Mouse (Mus musculus) Patski (cell line): Measurements from ENCODE around the gene Cep152. TPM values are rescaled to one million over a fixed set of nuclear protein-coding genes. Genes with fewer than 3 reads are reported as not detected.

Source experiments
- ATAC-seq: fragments of 100-300 bp; one replicate; pipeline ENCODE4 v1.8.0; 2021
- CTCF ChIA-PET: fragments of 350-600 bp; sonication (Branson Sonifier 250); formaldehyde crosslinking; loops from one replicate; lab custom pipeline; 2022; ENCODE audit warnings: inconsistent platforms; lab: Charles Lee
- POLR2A ChIA-PET: fragments of 350-600 bp; sonication (Branson Sonifier 250); formaldehyde crosslinking; loops from one replicate; lab custom pipeline; 2022; ENCODE audit warnings: antibody characterized with exemption, inconsistent platforms; lab: Charles Lee
- DNase-seq: peaks from one replicate; pipeline ENCODE4 v3.0.0-alpha.2; 2011; ENCODE audit warnings: low read depth, low spot score
- H3K27me3 ChIP-seq: fragments of 371-371 bp; one replicate; pipeline ENCODE4 v1.5.1; 2021
- CTCF ChIP-seq: fragments of 100-300 bp; IDR thresholded peaks from one replicate; pipeline ENCODE4 v1.5.1; 2021
- in situ Hi-C: fragments of 300-500 bp; cut with MboI; formaldehyde crosslinking; loops from 3 replicates; pipeline ENCODE4 v1.11.1; 2018; ENCODE audit warnings: low pct_unique_long_range_greater_than_20kb, mixed read lengths
- polyA plus RNA-seq: library from polyadenylated mRNA; unstranded; gene quantifications from one replicate; pipeline ENCODE4 v1.2.3, GENCODE M21; 2021

Cep152 gene
- polyA plus RNA-seq, 1 experiment from 2014 or later = 5.1 TPM

DNA sequence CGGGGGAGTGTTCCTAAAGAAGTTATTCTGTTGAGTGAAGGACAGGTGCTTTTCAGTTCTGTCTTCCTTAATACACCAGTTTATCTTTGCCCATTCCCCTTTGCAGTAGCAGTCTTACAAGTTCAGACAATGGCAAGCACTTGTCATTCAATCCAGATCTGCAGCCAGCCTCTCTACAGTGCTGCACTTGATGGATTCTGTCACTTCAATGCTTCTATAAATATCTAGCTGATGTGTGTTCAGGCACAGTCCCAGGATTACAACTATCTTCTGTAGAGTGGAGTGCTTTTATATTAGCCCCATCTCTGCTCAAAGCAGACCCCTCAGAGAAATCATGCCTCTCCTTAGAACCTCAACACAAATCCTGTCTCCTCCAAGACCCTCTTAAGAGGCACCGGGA, 5.1 kb upstream of the Cep152 start:
- ATAC-seq = no peak
- no peak for TF ChIP-seq CTCF
- DNase-seq = no peak
- ChIA-PET CTCF (no interaction called here), POLR2A (no interaction called here)
- in situ Hi-C loops = no loop called here
- H3K27me3 ChIP-seq = peaks cover 10% of the 10 kb centered on the region

DNA sequence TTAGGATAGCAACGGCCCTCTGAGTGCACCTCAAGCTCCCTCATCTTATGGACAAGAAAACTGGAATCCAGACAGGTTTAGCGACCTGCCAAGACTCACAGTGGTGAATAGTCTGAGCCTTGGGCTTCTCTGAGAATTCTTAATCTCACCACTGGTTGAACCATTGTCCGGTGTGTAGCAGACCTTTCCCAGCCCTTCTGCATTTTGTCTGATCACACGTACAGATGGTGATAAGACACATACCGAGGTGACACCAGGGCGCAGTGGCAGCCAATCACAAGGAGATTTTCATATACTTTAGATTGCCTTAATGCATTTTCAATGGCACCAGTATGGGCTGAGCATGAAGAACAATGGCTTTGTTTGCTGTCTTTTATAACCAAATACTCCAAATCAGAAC, 3.6 kb upstream of the Cep152 start:
- H3K27me3 ChIP-seq = peaks cover 10% of the 10 kb centered on the region
- in situ Hi-C loops = no loop called here
- CTCF ChIA-PET = no interaction called here
- TF ChIP-seq CTCF = no peak
- POLR2A ChIA-PET = no interaction called here
- DNase-seq = no peak
- no peak for ATAC-seq

DNA sequence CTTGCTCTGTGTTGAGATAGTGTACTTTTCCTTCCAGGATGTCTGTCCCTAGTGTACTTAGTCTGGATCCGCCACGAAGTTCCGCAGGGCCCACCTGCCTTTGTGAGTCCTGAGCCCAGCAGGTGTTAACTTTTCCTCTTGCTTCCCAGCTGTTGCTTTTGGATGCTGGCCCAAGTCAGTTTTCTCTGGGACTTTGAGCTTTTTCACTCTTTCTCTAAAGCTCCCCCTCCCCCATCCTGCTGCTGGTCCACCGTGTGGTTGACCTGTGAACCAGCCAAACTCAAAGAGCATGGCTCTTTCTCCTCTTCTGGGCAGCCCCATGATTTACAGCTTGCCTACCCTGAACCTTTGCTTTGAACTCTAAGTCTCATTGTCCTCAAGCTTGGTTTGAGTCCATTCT, 1.6 kb upstream of the Cep152 start:
- in situ Hi-C loops = no loop called here
- POLR2A ChIA-PET = no interaction called here

DNA sequence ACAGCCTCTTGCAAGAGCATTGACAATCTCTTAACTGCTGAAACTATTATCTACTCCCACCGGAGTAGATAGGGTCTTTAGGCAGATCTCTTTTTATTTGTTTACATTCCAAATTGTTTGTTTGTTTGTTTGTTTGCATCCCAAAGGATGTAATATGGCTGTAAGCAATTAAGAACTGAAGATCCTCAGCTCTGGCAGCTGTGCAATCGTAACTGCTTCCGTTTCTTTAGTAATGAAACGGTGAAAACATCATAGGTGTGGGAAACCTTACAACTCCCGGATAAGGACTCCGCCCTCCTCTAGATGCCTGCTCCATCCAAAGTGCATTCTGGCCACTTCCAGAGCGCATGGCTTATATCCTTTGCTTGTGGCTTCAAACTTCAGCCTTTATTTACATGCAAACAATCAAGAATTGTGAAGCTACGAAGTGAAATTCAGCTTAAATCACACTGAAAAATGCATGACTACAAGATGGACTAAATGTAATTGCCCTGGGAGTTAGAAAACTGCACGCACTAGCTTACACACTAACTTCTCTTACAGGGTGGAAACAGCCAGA, 707 bp downstream of the Cep152 start:
- ChIA-PET POLR2A (no interaction called here), CTCF (no interaction called here)
- H3K27me3 ChIP-seq = peaks cover 3% of the 10 kb centered on the region
- in situ Hi-C loops = loop anchor here (25.0 kb wide), 1 partner anchor 512 kb away; the partner anchor contains the start of gene Myef2
- DNase-seq = no peak
- TF ChIP-seq CTCF = no peak
- no peak for ATAC-seq

More for the DNA sequence above, 1.6 kb upstream of the Cep152 start:
- no peak for DNase-seq
- H3K27me3 ChIP-seq = peaks cover 10% of the 10 kb centered on the region
- ATAC-seq = no peak
- TF ChIP-seq CTCF = no peak
- CTCF ChIA-PET = no interaction called here

DNA sequence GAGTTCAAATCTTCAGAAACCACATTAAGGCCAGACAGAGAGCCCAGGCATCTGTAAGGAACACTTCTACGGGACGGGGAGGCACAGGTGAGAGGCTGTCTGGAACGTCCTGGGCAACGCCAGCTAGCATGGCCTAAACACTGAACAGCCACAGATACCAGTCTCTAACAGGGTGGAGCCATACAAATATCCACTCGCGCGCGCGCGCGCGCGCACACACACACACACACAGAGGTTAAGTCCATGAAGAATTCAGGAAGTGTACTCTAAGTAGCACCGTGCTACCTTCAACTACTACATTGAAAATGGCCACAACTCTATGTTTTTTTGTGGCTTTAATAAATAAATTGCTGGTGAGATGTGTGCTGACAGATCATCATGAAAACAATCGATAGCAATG, 1.7 kb downstream of the Cep152 start:
- POLR2A ChIA-PET = no interaction called here
- ATAC-seq (no peak), DNase-seq (no peak)
- CTCF ChIA-PET = no interaction called here
- in situ Hi-C loops = loop anchor here (25.0 kb wide), 1 partner anchor 511 kb away; the partner anchor contains the start of gene Myef2
- no peak for TF ChIP-seq CTCF
- no peaks in the 10 kb centered on the region for H3K27me3 ChIP-seq

DNA sequence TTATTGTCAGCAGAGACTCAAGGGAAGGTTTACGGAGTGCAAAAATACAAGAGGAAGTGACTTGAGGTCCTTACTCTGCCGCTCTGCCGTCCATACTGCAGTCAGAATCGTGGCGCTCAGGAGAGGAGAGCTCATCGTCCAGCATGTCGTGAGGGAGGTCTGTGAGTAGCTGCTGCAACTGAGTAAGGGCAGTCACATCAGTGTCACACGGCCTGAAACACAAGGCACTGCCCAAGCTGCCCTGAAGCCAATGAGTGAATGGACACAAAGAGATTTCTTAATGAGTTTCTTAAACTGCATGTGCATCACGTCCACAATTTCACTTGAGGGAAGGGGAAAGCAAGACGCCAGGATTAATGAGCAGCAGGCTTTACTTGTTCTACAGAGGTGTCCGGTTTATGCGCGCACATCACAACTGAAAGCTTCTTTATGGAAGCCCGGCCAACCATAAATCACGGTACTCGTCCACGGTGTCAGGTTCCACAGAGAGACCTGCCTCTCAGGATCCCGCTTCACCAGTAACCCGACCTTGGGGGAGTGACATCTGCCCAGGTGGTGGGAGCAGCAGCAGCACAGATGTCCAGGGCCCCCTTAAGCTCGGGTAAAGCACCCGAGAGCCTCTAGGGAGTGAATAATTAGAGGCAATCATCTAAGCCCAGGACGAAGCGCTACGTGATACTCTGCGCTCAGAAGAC, 4.6 kb downstream of the Cep152 start:
- TF ChIP-seq CTCF = no peak
- in situ Hi-C loops = loop anchor here (25.0 kb wide), 1 partner anchor 508 kb away; the partner anchor contains the start of gene Myef2
- ChIA-PET CTCF (no interaction called here), POLR2A (interaction anchor here (0.6 kb wide), 1 partner anchor 35 kb away, joined by 3 read pairs; no protein-coding TSS in a partner anchor)
- DNase-seq (no peak), ATAC-seq (no peak)
- H3K27me3 ChIP-seq = no peaks in the 10 kb centered on the region

DNA sequence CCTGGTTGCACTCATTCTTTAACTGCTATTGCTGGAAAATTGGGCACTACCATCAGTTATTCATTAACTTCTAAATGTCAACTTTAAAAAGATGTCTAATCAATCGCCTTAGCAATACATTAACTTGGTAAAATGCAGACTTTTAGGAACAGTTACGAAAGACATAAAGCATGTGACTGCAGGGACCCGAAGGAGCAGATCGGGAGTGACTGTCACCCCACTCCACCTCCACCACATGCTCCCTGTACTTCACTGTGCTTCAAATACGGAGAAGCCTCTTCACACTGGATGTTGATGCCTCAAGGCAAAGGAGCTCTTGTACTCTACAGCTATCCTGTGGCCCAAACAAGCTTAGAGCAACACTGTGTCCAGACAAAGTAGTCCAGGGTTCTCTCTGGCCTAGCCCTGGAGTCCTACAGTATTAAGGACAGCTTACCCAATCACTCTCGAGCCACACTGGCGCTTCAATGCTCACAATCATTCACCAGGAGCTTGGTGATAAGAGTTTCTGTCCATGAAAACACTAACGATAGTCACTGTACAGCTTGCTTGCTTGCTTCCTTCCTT, 9.0 kb downstream of the Cep152 start:
- TF ChIP-seq CTCF = no peak
- DNase-seq (no peak), ATAC-seq (no peak)
- in situ Hi-C loops = loop anchor here (25.0 kb wide), 1 partner anchor 504 kb away; the partner anchor contains the start of gene Myef2
- H3K27me3 ChIP-seq = no peaks in the 10 kb centered on the region
- CTCF ChIA-PET = interaction anchor here (3.6 kb wide), 1 partner anchor 10 kb away, joined by 23 read pairs; no protein-coding TSS in a partner anchor
- POLR2A ChIA-PET = no interaction called here

DNA sequence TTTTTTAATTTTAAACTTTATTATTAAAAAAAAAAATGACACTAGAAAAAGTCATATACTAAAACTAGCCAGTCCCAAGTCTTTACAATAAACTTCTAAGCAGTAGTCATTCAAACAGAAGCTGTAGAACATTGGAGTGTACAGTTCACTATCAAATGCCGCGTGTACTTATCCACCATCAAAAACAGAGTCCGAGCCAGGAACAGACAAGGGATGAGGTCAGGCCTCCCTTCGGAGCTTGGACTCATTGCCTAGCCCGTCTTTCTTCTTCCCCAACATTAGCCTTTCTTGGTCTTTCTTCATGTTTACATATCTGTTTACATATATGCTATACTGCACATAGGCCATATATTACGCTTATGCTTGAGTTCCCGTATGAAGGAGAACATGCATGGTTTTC, 9.5 kb downstream of the Cep152 start:
- in situ Hi-C loops = loop anchor here (25.0 kb wide), 1 partner anchor 503 kb away; the partner anchor contains the start of gene Myef2
- TF ChIP-seq CTCF = no peak
- H3K27me3 ChIP-seq = no peaks in the 10 kb centered on the region
- POLR2A ChIA-PET = no interaction called here
- no peak for DNase-seq
- CTCF ChIA-PET = interaction anchor here (3.6 kb wide), 1 partner anchor 10 kb away, joined by 23 read pairs; no protein-coding TSS in a partner anchor
- no peak for ATAC-seq

DNA sequence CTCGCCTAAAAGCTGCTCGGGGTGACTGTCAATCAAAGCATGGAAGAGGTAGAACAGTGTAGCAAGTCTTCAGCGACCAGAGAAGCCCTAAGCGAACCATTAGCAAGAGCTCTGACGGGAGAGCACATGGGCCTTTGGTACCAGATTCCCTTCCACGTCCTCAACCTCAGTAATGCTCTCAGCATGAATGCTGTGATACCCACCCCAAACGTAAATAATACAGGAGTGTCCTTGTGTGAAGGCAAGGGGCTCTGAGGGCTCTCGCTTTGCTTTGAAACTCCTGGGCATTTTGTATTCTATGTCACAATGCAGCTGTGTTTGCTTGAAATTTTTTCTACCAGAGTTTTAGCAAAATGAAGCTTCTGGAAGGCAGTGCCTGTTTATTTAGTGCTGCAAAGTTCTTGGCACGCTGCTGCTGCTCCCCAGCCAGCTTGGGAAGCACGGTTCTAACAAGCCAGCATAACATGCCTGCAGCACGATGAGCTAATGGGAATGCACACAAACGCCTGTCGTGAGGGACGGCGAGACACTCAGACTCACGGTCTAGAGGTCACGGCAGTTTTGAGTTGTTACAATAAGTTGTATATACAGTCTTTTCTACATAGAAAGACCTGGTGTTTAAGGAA, 18.6 kb downstream of the Cep152 start:
- ATAC-seq = no peak
- H3K27me3 ChIP-seq = no peaks in the 10 kb centered on the region
- CTCF ChIA-PET = interaction anchor here (1.5 to 3.4 kb wide), 4 partner anchors 10 to 357 kb away, joined by 5 to 23 read pairs (median 10); no protein-coding TSS in a partner anchor
- POLR2A ChIA-PET = no interaction called here
- in situ Hi-C loops = loop anchor here (5.0 to 25.0 kb wide), 3 partner anchors 252 to 494 kb away; partner anchors contain the start of gene Myef2
- no peak for TF ChIP-seq CTCF
- no peak for DNase-seq

DNA sequence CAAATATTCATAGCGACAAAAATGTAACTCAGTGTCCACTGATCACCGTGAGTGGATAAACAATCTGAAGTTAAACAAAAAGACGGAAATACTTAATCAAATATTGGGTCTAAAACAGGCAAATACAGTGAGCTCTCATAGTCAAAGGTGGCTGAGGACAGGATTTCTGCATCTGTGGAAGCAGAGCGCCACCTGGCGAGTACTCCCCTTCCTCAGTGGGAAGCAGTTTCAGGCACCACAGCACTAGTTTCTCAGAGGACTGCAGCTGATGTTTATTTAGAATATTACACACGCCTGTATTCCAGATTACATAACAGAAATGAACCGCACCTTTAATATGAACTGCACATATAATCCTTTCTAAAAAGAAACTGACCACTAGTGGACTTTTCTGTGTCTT, 20.3 kb downstream of the Cep152 start:
- CTCF ChIA-PET = interaction anchor here (0.6 to 3.4 kb wide), 15 partner anchors 12 to 344 kb away, joined by 3 to 23 read pairs (median 5); no protein-coding TSS in a partner anchor
- H3K27me3 ChIP-seq = no peaks in the 10 kb centered on the region
- in situ Hi-C loops = loop anchor here (5.0 to 25.0 kb wide), 3 partner anchors 250 to 492 kb away; partner anchors contain the start of gene Myef2
- peak; percentile 95 for TF ChIP-seq CTCF
- POLR2A ChIA-PET = no interaction called here
- peak; percentile 44 for ATAC-seq
- no peak for DNase-seq
